Comparison of ENCODE assay signal across 15 mouse cellular contexts in genomic region chr14:101903722-101904121, GRCm38 (mm10).
"Had no signal": no experiment of that assay in that cellular context is flagged by ENCODE, and none has a peak within 500 bp of the region (broad histone marks: within the 10 kb centered on the region; RNA-seq: fewer than 3 reads in every experiment).

No protein-coding gene starts in this region.

- H3K27me3 ChIP-seq: midbrain, embryonic 12.5 days; neural tube, embryonic 12.5 days; stomach, embryonic 15.5 days had no signal

- H3K4me1 ChIP-seq: midbrain, embryonic 10.5 days; midbrain, embryonic 12.5 days; neural tube, embryonic 12.5 days; stomach, embryonic 15.5 days had no signal

- H3K4me2 ChIP-seq: lung, embryonic 14.5 days; midbrain, embryonic 12.5 days; neural tube, embryonic 12.5 days; stomach, embryonic 15.5 days had no signal

- DNase-seq: lung, adult 18-20 months; lung, embryonic 14.5 days; lung, postnatal 10 days; lung, postnatal 4 days; midbrain, embryonic 14.5 days; right cerebral cortex, postnatal 14 days; thymus, adult 18-20 months; thymus, postnatal 14 days; thymus, postnatal 36 days had no signal

- H3K9ac ChIP-seq: lung, embryonic 14.5 days; midbrain, embryonic 12.5 days; neural tube, embryonic 12.5 days; stomach, embryonic 15.5 days had no signal

- H3K36me3 ChIP-seq: midbrain, embryonic 10.5 days; midbrain, embryonic 12.5 days; neural tube, embryonic 12.5 days; stomach, embryonic 15.5 days had no signal

- ATAC-seq: midbrain, embryonic 16.5 days had no signal

- H3K9me3 ChIP-seq: midbrain, embryonic 10.5 days; midbrain, embryonic 12.5 days; neural tube, embryonic 12.5 days; stomach, embryonic 15.5 days had no signal

- H3K4me3 ChIP-seq: midbrain, embryonic 10.5 days; midbrain, embryonic 12.5 days; neural tube, embryonic 12.5 days; stomach, embryonic 15.5 days had no signal

- H3K27ac ChIP-seq: midbrain, embryonic 10.5 days; midbrain, embryonic 12.5 days; neural tube, embryonic 12.5 days; stomach, embryonic 15.5 days; stomach, postnatal 0 days had no signal
